In genomic region chr2:32968024-32968614, GRCm38 (mm10) we compare ENCODE assay signal across 8 mouse cellular contexts. TPM values are rescaled to one million over a fixed set of nuclear protein-coding genes. Genes with fewer than 3 reads are reported as not detected.
A peak's percentile ranks its signal among the peaks of the same experiment; 100 is the strongest.
DNase-seq lines count a peak whose midpoint lies in the region; ATAC-seq lines count a peak whose summit lies in the region.

No protein-coding gene starts in this region.

- no peak overlapping the region for H3K27ac ChIP-seq in forebrain, embryonic 12.5 days
- H3K27ac ChIP-seq in limb, embryonic 10.5 days: peak overlapping the region; percentile 92; the same call in 1 of the 2 replicates
- peak overlapping the region; percentile 94; the same call in 1 of the 2 replicates for H3K27ac ChIP-seq in neural tube, embryonic 13.5 days (replicated peaks)

- no peak overlapping the region for H3K9ac ChIP-seq in forebrain, embryonic 12.5 days
- peak overlapping the region; percentile 76 for H3K9ac ChIP-seq in neural tube, embryonic 13.5 days

- ATAC-seq in forebrain, embryonic 12.5 days (ENCODE audit: low FRiP score): no peak
- ATAC-seq in neural tube, embryonic 13.5 days (ENCODE audit: low read depth): no peak
- no peak for ATAC-seq in activated CD4-positive, CD25-positive, alpha-beta regulatory T cell, adult 4 months

- no peaks in the 10 kb centered on the region for H3K9me3 ChIP-seq in forebrain, embryonic 12.5 days
- no peaks in the 10 kb centered on the region for H3K9me3 ChIP-seq in limb, embryonic 10.5 days (replicated peaks)
- H3K9me3 ChIP-seq in neural tube, embryonic 13.5 days: no peaks in the 10 kb centered on the region

- H3K4me2 ChIP-seq in forebrain, embryonic 12.5 days: peak overlapping the region; percentile 91
- H3K4me2 ChIP-seq in neural tube, embryonic 13.5 days: peak overlapping the region; percentile 87

- peak overlapping the region; percentile 54 for H3K4me3 ChIP-seq in forebrain, embryonic 12.5 days (replicated peaks)
- H3K4me3 ChIP-seq in limb, embryonic 10.5 days: peak overlapping the region; percentile 68
- H3K4me3 ChIP-seq in neural tube, embryonic 13.5 days: peak overlapping the region; percentile 59

- H3K27me3 ChIP-seq in forebrain, embryonic 12.5 days: no peaks in the 10 kb centered on the region
- no peaks in the 10 kb centered on the region for H3K27me3 ChIP-seq in limb, embryonic 10.5 days (ENCODE audit: low read depth, poor library complexity, severe bottlenecking)
- no peaks in the 10 kb centered on the region for H3K27me3 ChIP-seq in neural tube, embryonic 13.5 days

- intact Hi-C loops in left cerebral cortex, postnatal 4 days (cut with DNase I): no loop called here

- whole genome bisulfite sequencing in forebrain, embryonic 12.5 days: 89% methylated on average over 9 of the region's 9 CpGs
- 83% methylated on average over 9 of the region's 9 CpGs for WGBS in limb, embryonic 10.5 days
- WGBS in neural tube, embryonic 13.5 days: 86% methylated on average over 9 of the region's 9 CpGs

- peaks cover 43% of the 10 kb centered on the region for H3K4me1 ChIP-seq in forebrain, embryonic 12.5 days
- peaks cover 45% of the 10 kb centered on the region for H3K4me1 ChIP-seq in limb, embryonic 10.5 days
- peaks cover 50% of the 10 kb centered on the region for H3K4me1 ChIP-seq in neural tube, embryonic 13.5 days (replicated peaks)

- H3K36me3 ChIP-seq in forebrain, embryonic 12.5 days (replicated peaks): peaks cover 22% of the 10 kb centered on the region
- H3K36me3 ChIP-seq in limb, embryonic 10.5 days: peaks cover 27% of the 10 kb centered on the region
- H3K36me3 ChIP-seq in neural tube, embryonic 13.5 days: peaks cover 28% of the 10 kb centered on the region

- DNase-seq in left cerebral cortex, postnatal 4 days: peak; percentile 40
- no peak for DNase-seq in left cerebral cortex, adult 18-20 months (ENCODE audit: low spot score in 2 of 2)
- no peak for DNase-seq in limb, embryonic 10.5 days (ENCODE audit: low spot score)
- no peak for DNase-seq in layer of hippocampus, postnatal 10 days (ENCODE audit: low spot score in 2 of 2)
- no peak for DNase-seq in gastrocnemius, adult 18-20 months (ENCODE audit: low spot score)

RNA-seq across cellular contexts. Expression of gene Lrsam1, which starts 6.7 kb away (rescaled TPM):
- 10 to 100 TPM; 47.6 to 47.7 TPM for total RNA-seq in left cerebral cortex, postnatal 4 days (2021)
- total RNA-seq in left cerebral cortex, adult 18-20 months (2021): 10 to 100 TPM; 38.7 to 44.6 TPM
- polyA plus RNA-seq in forebrain, embryonic 12.5 days (2016; fragmentation: Nextera tagmentation; extraction: Ambion mirVana): 16.6 and 18.2 TPM in 2 replicates
- polyA plus RNA-seq in limb, embryonic 10.5 days (2016; fragmentation: Nextera tagmentation; extraction: Ambion mirVana): 5.3 and 7.5 TPM in 2 replicates
- 23.9 and 27.3 TPM in 2 replicates for polyA plus RNA-seq in neural tube, embryonic 13.5 days (2015; fragmentation: Nextera tagmentation; extraction: Ambion mirVana)
- total RNA-seq in layer of hippocampus, postnatal 10 days (2021): 10 to 100 TPM; 36.5 to 40.4 TPM
- 10 to 100 TPM; 11.5 to 13.5 TPM for total RNA-seq in gastrocnemius, adult 18-20 months (2021)
- 1 to 10 TPM; 4.1 to 4.7 TPM for polyA plus RNA-seq in activated CD4-positive, CD25-positive, alpha-beta regulatory T cell, adult 4 months (2017; shearing (Covaris generic))

RNA-seq across cellular contexts. Expression of gene Rpl12, which starts 6.8 kb away (rescaled TPM):
- 100 to 1,000 TPM; 200 to 215 TPM for total RNA-seq in left cerebral cortex, postnatal 4 days (2021)
- total RNA-seq in left cerebral cortex, adult 18-20 months (2021): 100 to 1,000 TPM; 114 to 120 TPM
- polyA plus RNA-seq in forebrain, embryonic 12.5 days (2016; fragmentation: Nextera tagmentation; extraction: Ambion mirVana): 115 and 128 TPM in 2 replicates
- polyA plus RNA-seq in limb, embryonic 10.5 days (2016; fragmentation: Nextera tagmentation; extraction: Ambion mirVana): 194 and 232 TPM in 2 replicates
- polyA plus RNA-seq in neural tube, embryonic 13.5 days (2015; fragmentation: Nextera tagmentation; extraction: Ambion mirVana): 102 and 106 TPM in 2 replicates
- total RNA-seq in layer of hippocampus, postnatal 10 days (2021): 100 to 1,000 TPM; 155 to 179 TPM
- total RNA-seq in gastrocnemius, adult 18-20 months (2021): 10 to 100 TPM; 78.4 to 90.0 TPM
- 100 to 1,000 TPM in 1 of 2 experiments, 10 to 100 TPM in 1; 52.9 to 648 TPM for polyA plus RNA-seq in activated CD4-positive, CD25-positive, alpha-beta regulatory T cell, adult 4 months (2017; shearing (Covaris generic))

RNA-seq across cellular contexts. Expression of gene Slc2a8, which starts 13.8 kb away (rescaled TPM):
- total RNA-seq in left cerebral cortex, postnatal 4 days (2021): 10 to 100 TPM; 17.1 to 20.3 TPM
- total RNA-seq in left cerebral cortex, adult 18-20 months (2021): 10 to 100 TPM; 24.0 to 26.1 TPM
- 14.4 and 16.3 TPM in 2 replicates for polyA plus RNA-seq in forebrain, embryonic 12.5 days (2016; fragmentation: Nextera tagmentation; extraction: Ambion mirVana)
- 16.5 and 22.3 TPM in 2 replicates for polyA plus RNA-seq in limb, embryonic 10.5 days (2016; fragmentation: Nextera tagmentation; extraction: Ambion mirVana)
- 23.4 and 26.4 TPM in 2 replicates for polyA plus RNA-seq in neural tube, embryonic 13.5 days (2015; fragmentation: Nextera tagmentation; extraction: Ambion mirVana)
- 10 to 100 TPM; 23.2 to 26.9 TPM for total RNA-seq in layer of hippocampus, postnatal 10 days (2021)
- 10 to 100 TPM; 11.4 to 13.1 TPM for total RNA-seq in gastrocnemius, adult 18-20 months (2021)
- 1 to 10 TPM; 2.3 to 2.9 TPM for polyA plus RNA-seq in activated CD4-positive, CD25-positive, alpha-beta regulatory T cell, adult 4 months (2017; shearing (Covaris generic))
